Mouse (Mus musculus) spleen, adult 2 months (tissue): ENCODE results near the gene Nfkbib. TPM values are rescaled to one million over a fixed set of nuclear protein-coding genes. Genes with fewer than 3 reads are reported as not detected.

ENCODE experiments used
- DNase-seq, 2 experiments: peaks; one replicate each; pipeline versions ENCODE4 v3.0.0 to v3.0.0-alpha.2; 2012 to 2021; ENCODE audit warnings: low spot score in 2 of 2, low read depth in 1 of 2
- H3K27ac ChIP-seq: fragments of 200-500 bp; 2 replicates; pipeline ENCODE4 v1.5.1; 2012; ENCODE audit warnings: low read length, inconsistent platforms; ENCODE audit not compliant: insufficient read depth
- H3K27me3 ChIP-seq: fragments of 200-500 bp; 2 replicates; pipeline ENCODE4 v1.6.1; 2012; ENCODE audit warnings: mild to moderate bottlenecking, moderate library complexity, low read length, inconsistent platforms; ENCODE audit not compliant: control insufficient read depth, insufficient read depth
- H3K36me3 ChIP-seq: fragments of 200-500 bp; 2 replicates; pipeline ENCODE4 v1.6.1; 2012; ENCODE audit warnings: mild to moderate bottlenecking, low read length, inconsistent platforms; ENCODE audit not compliant: control insufficient read depth, insufficient read depth
- H3K4me1 ChIP-seq: fragments of 200-500 bp; 2 replicates; pipeline ENCODE4 v1.6.1; 2011; ENCODE audit warnings: inconsistent platforms; ENCODE audit not compliant: control insufficient read depth, insufficient read depth, insufficient read length
- H3K4me3 ChIP-seq: fragments of 200-500 bp; 2 replicates; pipeline ENCODE4 v1.5.1; 2011; ENCODE audit warnings: mild to moderate bottlenecking, inconsistent platforms; ENCODE audit not compliant: insufficient read depth, insufficient read length; ENCODE audit errors: extremely low read depth
- CTCF ChIP-seq: fragments of 200-500 bp; IDR thresholded peaks from 2 replicates; pipeline ENCODE4 v1.5.1; 2011; ENCODE audit warnings: mild to moderate bottlenecking, inconsistent platforms; ENCODE audit not compliant: insufficient read depth, insufficient read length, insufficient replicate concordance; ENCODE audit errors: extremely low read depth
- POLR2A ChIP-seq: fragments of 200-500 bp; IDR thresholded peaks from 2 replicates; pipeline ENCODE4 v1.6.1; 2011; ENCODE audit warnings: low read depth, low read length, inconsistent platforms
- WGBS: fragments of 180-500 bp; shearing (Covaris S2); methylation state at CpG from one replicate; pipeline ENCODE4 v1.1.7; 2018; 5-methylcytosine and 5-hydroxymethylcytosine counted together
- polyA plus RNA-seq: library from polyadenylated mRNA; depleted of rRNA; stranded (reverse); fragments of >200 nt; gene quantifications from 2 replicates; pipeline ENCODE4 v1.2.3, GENCODE M21; 2012

Gene Nfkbib
- polyA plus RNA-seq, 1 experiment = 51.1 TPM

DNA sequence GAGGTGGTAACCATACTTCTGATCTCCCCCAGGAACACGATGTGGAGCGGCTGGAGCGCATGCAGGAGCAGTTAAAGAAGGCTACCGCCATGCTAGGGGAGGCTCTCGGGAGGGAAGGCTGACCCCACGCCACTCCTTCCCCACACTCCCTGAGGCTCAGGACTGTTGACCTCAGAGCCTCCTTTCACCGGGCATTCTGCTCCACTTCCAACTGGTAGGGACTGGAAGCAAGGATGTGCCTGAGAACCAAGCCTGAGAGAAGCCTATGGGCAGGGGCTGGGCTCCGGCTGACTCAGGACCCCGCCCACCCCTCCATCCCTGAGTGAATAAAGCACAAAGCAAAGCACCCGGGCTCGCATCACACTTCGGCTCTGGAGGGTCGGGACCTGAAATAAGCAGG lies 8.7 kb downstream of the Nfkbib start:
- no peak for DNase-seq
- peaks cover 42% of the 10 kb centered on the region for H3K36me3 ChIP-seq
- no peaks in the 10 kb centered on the region for H3K4me1 ChIP-seq
- 91% methylated on average over 13 of the region's 13 CpGs for WGBS
- TF ChIP-seq POLR2A (no peak), CTCF (no peak)
- H3K27me3 ChIP-seq = no peaks in the 10 kb centered on the region
- H3K4me3 ChIP-seq = no peak overlapping the region
- no peak overlapping the region for H3K27ac ChIP-seq

DNA sequence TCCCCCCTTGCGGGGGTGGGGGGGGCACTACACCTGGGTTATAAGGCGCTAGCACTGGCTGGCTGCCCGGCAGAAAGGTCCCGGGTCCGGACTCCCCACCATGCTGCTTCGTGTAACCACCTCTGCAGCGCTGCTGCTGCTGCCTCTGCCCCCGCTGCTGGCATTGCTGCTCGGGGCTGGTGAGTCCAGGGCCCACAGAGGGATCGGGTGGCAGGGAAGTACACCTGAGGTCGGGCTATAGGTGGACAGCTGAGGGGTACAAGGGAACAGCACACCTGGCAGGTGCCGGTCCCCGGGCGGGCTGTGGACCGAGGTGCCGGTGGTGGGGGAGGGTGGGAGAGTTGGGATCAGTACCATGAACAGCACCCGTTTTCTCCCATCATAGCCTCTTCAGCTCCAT lies 11.2 kb downstream of the Nfkbib start, which contains the start of gene Ccer2:
Ccer2 (plus strand) TSS at position 96 of the 400 bp plus-strand sequence.
- no peak for DNase-seq
- no peak for TF ChIP-seq POLR2A
- Histone ChIP-seq H3K27ac (no peak within 1 kb of the TSS), H3K4me3 (no peak within 1 kb of the TSS), H3K27me3 (no peaks in the 10 kb centered on the region), H3K36me3 (peaks cover 26% of the 10 kb centered on the region), H3K4me1 (no peaks in the 10 kb centered on the region)
- WGBS = 9% methylated on average over 17 of the region's 17 CpGs

GRCm38 (mm10) chr7:28749935-28750334 lies 17.4 kb downstream of the Nfkbib start:
- Histone ChIP-seq H3K27ac (no peak overlapping the region), H3K4me3 (no peak overlapping the region), H3K27me3 (no peaks in the 10 kb centered on the region), H3K4me1 (no peaks in the 10 kb centered on the region), H3K36me3 (peaks cover 6% of the 10 kb centered on the region)
- no peak for DNase-seq
- no peak for TF ChIP-seq POLR2A
- no peak for TF ChIP-seq CTCF
- WGBS = 95% methylated on average over 7 of the region's 7 CpGs

GRCm38 (mm10) chr7:28741709-28742438 lies 25.4 kb downstream of the Nfkbib start, which contains the start of the genes Mrps12 and Sars2:
Gene Mrps12 (minus strand): TSS chr7:28741820.
Gene Sars2 (plus strand): TSS chr7:28741992.
- Histone ChIP-seq H3K27me3 (no peaks in the 10 kb centered on the region), H3K4me1 (peaks cover 4% of the 10 kb centered on the region), H3K4me3 (peak within 1 kb of the TSS; percentile 85), H3K27ac (peak within 1 kb of the TSS; percentile 84), H3K36me3 (peaks cover 5% of the 10 kb centered on the region)
- TF ChIP-seq POLR2A = peak; percentile 81
- TF ChIP-seq CTCF = peak; percentile 85
- peak; percentile 87 to 98 for DNase-seq
- under 1% methylated on average over 39 of the region's 39 CpGs for WGBS

- Histone ChIP-seq H3K36me3 (peaks cover 2% of the 10 kb centered on the region; the same call in 1 of the 2 replicates), H3K27me3 (no peaks in the 10 kb centered on the region), H3K4me1 (peaks cover 4% of the 10 kb centered on the region), H3K27ac (peak overlapping the region; percentile 69), H3K4me3 (peak overlapping the region; percentile 85)
- no peak for TF ChIP-seq CTCF
- no peak for TF ChIP-seq POLR2A
- DNase-seq = no peak
- under 1% methylated on average over 13 of the region's 13 CpGs for WGBS
Observed at GRCm38 (mm10) chr7:28741368-28741708, 26.0 kb downstream of the Nfkbib start.

GRCm38 (mm10) chr7:28740949-28741348 lies 26.4 kb downstream of the Nfkbib start:
- WGBS = 34% methylated on average over 9 of the region's 9 CpGs
- H3K4me3 ChIP-seq = peak overlapping the region; percentile 85
- peaks cover 2% of the 10 kb centered on the region; the same call in 1 of the 2 replicates for H3K36me3 ChIP-seq
- no peaks in the 10 kb centered on the region for H3K27me3 ChIP-seq
- H3K4me1 ChIP-seq = peaks cover 4% of the 10 kb centered on the region
- TF ChIP-seq CTCF (no peak), POLR2A (no peak)
- 0 out of 2 replicates have a peak overlapping the region, but pooled peaks have one; percentile 69 for H3K27ac ChIP-seq
- no peak for DNase-seq

DNA sequence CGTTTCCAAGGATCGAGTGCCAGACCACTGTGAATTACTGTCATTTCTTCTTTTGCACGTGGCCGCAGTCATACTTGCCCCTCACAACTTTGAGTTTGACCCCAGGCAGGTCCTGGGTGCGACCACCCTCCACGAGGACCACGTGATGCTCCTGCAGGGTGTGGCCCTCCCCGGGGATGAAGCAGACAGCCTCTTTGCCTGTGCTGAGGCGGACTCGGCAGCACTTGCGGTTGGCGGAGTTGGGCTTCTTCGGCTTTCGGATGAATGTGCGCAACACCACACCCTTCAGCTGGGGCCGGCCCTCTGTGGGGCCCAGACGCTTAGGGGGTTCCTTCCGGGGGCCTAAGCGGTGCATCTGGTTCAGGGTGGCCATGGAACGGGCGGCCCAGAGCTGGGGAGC lies 27.5 kb downstream of the Nfkbib start:
- Histone ChIP-seq H3K27ac (no peak overlapping the region), H3K4me1 (peaks cover 4% of the 10 kb centered on the region), H3K4me3 (no peak overlapping the region), H3K27me3 (no peaks in the 10 kb centered on the region), H3K36me3 (no peaks in the 10 kb centered on the region)
- TF ChIP-seq CTCF = no peak
- TF ChIP-seq POLR2A = no peak
- DNase-seq = no peak
- 96% methylated on average over 21 of the region's 21 CpGs for WGBS
